Mouse (Mus musculus) cerebellum, adult 2 months (tissue): Measurements from ENCODE around the gene Gpx8.

Source experiments
- CTCF ChIP-seq: fragments of 200-500 bp; IDR thresholded peaks from 2 replicates; pipeline ENCODE4 v1.5.1; 2011; ENCODE audit warnings: low read depth, mild to moderate bottlenecking, control low read depth, low read length, moderate library complexity, borderline replicate concordance; ENCODE audit not compliant: insufficient read depth
- POLR2A ChIP-seq: fragments of 200-500 bp; IDR thresholded peaks from 2 replicates; pipeline ENCODE4 v1.6.1; 2011; ENCODE audit warnings: low read length, control low read depth, borderline replicate concordance; ENCODE audit not compliant: insufficient read depth

DNA sequence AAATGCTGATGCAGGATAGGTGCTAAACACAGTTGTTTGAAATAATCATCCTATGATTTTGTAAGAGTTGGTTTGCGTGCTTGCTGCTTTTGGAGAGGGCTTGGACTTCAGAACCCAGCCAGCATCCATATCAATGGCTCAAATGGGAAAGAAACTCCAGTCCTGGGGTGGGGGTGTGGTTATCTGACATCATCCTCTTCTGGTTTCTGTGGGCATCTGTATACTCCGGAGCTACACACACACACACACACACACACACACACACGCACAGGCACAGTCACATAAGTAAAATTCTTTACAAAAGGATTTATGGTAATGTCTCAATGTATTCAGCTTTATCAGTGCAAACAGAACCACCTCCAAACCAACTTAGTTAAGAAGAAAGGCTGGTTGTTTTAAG is 46.1 kb downstream of the Gpx8 start:
- TF ChIP-seq CTCF (no peak), POLR2A (no peak)
